Mouse (Mus musculus): ENCODE results near the gene Snx32.

GRCm38 (mm10) chr19:5486771-5487170 lies 23.6 kb downstream of the Snx32 start:
- TF ChIP-seq CTCF (IDR thresholded peaks at IDR 0.05) (no peak), EP300 (IDR thresholded peaks at IDR 0.05) (no peak)
